Mouse (Mus musculus): ENCODE measurements around the gene Phactr2. TPM values are rescaled to one million over a fixed set of nuclear protein-coding genes. Genes with fewer than 3 reads are reported as not detected.

Phactr2 gene
- polyA plus RNA-seq, 1 experiment from 2014 or later: 16.8 TPM

- H3K27ac ChIP-seq (replicated peaks): no peak within 1 kb of the TSS; the same call in 1 of the 2 replicates
- no peak within 1 kb of the TSS for H3K4me3 ChIP-seq (ENCODE audit: low read depth, low read length)
- TF ChIP-seq CTCF (IDR thresholded peaks at IDR 0.05; ENCODE audit: low read depth) (no peak), EP300 (optimal IDR thresholded peaks at IDR 0.05) (no peak)
- no peaks in the 10 kb centered on the region for H3K9me3 ChIP-seq (ENCODE audit: control insufficient read depth, low read length)
- H3K4me1 ChIP-seq (replicated peaks; ENCODE audit: control insufficient read depth, insufficient read depth): 0 out of 2 replicates have a peak, but pooled peaks cover 3% of the 10 kb centered on the region
- H3K9ac ChIP-seq (ENCODE audit: low read length): no peak within 1 kb of the TSS
- no peaks in the 10 kb centered on the region for H3K27me3 ChIP-seq (ENCODE audit: control insufficient read depth, insufficient read depth, low read length)
- H3K36me3 ChIP-seq (ENCODE audit: control insufficient read depth, insufficient read depth, low read length): no peaks in the 10 kb centered on the region
- 79% methylated on average over 2 of the region's 2 CpGs for WGBS
- DNase-seq (ENCODE audit: low spot score) (no peak), ATAC-seq (ENCODE audit: low FRiP score, low TSS enrichment) (no peak)
- H3K4me2 ChIP-seq (replicated peaks; ENCODE audit: low read depth): no peak within 1 kb of the TSS
These were observed 25.1 kb upstream of the Phactr2 start, which contains the start of gene Fuca2 for GRCm38 (mm10) chr10:13499331-13499730. Gene Fuca2 (plus strand): TSS chr10:13499540.

GRCm38 (mm10) chr10:13496315-13496714, 22.1 kb upstream of the Phactr2 start:
- Histone ChIP-seq H3K9me3 (ENCODE audit: control insufficient read depth, low read length) (no peaks in the 10 kb centered on the region), H3K27me3 (ENCODE audit: control insufficient read depth, insufficient read depth, low read length) (no peaks in the 10 kb centered on the region), H3K4me1 (replicated peaks; ENCODE audit: control insufficient read depth, insufficient read depth) (0 out of 2 replicates have a peak, but pooled peaks cover 3% of the 10 kb centered on the region), H3K4me3 (ENCODE audit: low read depth, low read length) (no peak overlapping the region), H3K27ac (replicated peaks) (no peak overlapping the region), H3K36me3 (ENCODE audit: control insufficient read depth, insufficient read depth, low read length) (no peaks in the 10 kb centered on the region), H3K9ac (ENCODE audit: low read length) (no peak overlapping the region), H3K4me2 (replicated peaks; ENCODE audit: low read depth) (no peak overlapping the region)
- DNase-seq (ENCODE audit: low spot score) (no peak), ATAC-seq (ENCODE audit: low FRiP score, low TSS enrichment) (no peak)
- TF ChIP-seq EP300 (optimal IDR thresholded peaks at IDR 0.05): no peak
- 71% methylated on average over 3 of the region's 3 CpGs for WGBS

GRCm38 (mm10) chr10:13493978-13494686, 19.9 kb upstream of the Phactr2 start:
- H3K4me3 ChIP-seq (ENCODE audit: low read depth, low read length): no peak overlapping the region
- ATAC-seq (ENCODE audit: low FRiP score, low TSS enrichment) (no peak), DNase-seq (ENCODE audit: low spot score) (no peak)
- H3K9me3 ChIP-seq (ENCODE audit: control insufficient read depth, low read length): no peaks in the 10 kb centered on the region
- H3K27me3 ChIP-seq (ENCODE audit: control insufficient read depth, insufficient read depth, low read length): no peaks in the 10 kb centered on the region
- H3K4me2 ChIP-seq (replicated peaks; ENCODE audit: low read depth): no peak overlapping the region
- no peak overlapping the region for H3K9ac ChIP-seq (ENCODE audit: low read length)
- no peak overlapping the region for H3K27ac ChIP-seq (replicated peaks)
- H3K4me1 ChIP-seq (replicated peaks; ENCODE audit: control insufficient read depth, insufficient read depth): no peaks in the 10 kb centered on the region
- H3K36me3 ChIP-seq (ENCODE audit: control insufficient read depth, insufficient read depth, low read length): no peaks in the 10 kb centered on the region
- TF ChIP-seq CTCF (IDR thresholded peaks at IDR 0.05; ENCODE audit: low read depth) (no peak), EP300 (optimal IDR thresholded peaks at IDR 0.05) (no peak)
- WGBS: 82% methylated on average over 9 of the region's 9 CpGs

- no peaks in the 10 kb centered on the region for H3K27me3 ChIP-seq (ENCODE audit: control insufficient read depth, insufficient read depth, low read length)
- TF ChIP-seq EP300 (optimal IDR thresholded peaks at IDR 0.05) (no peak), CTCF (IDR thresholded peaks at IDR 0.05; ENCODE audit: low read depth) (no peak)
- no peaks in the 10 kb centered on the region for H3K36me3 ChIP-seq (ENCODE audit: control insufficient read depth, insufficient read depth, low read length)
- no peak overlapping the region for H3K27ac ChIP-seq (replicated peaks)
- WGBS: 50% methylated on average over 6 of the region's 6 CpGs
- no peak overlapping the region for H3K9ac ChIP-seq (ENCODE audit: low read length)
- H3K9me3 ChIP-seq (ENCODE audit: control insufficient read depth, low read length): no peaks in the 10 kb centered on the region
- DNase-seq (ENCODE audit: low spot score) (no peak), ATAC-seq (ENCODE audit: low FRiP score, low TSS enrichment) (no peak)
- no peak overlapping the region for H3K4me3 ChIP-seq (ENCODE audit: low read depth, low read length)
- no peak overlapping the region for H3K4me2 ChIP-seq (replicated peaks; ENCODE audit: low read depth)
- H3K4me1 ChIP-seq (replicated peaks; ENCODE audit: control insufficient read depth, insufficient read depth): no peaks in the 10 kb centered on the region
These were observed 15.5 kb upstream of the Phactr2 start for GRCm38 (mm10) chr10:13489671-13490070.

GRCm38 (mm10) chr10:13485958-13486357, 11.7 kb upstream of the Phactr2 start:
- Histone ChIP-seq H3K4me3 (ENCODE audit: low read depth, low read length) (no peak overlapping the region), H3K27me3 (ENCODE audit: control insufficient read depth, insufficient read depth, low read length) (no peaks in the 10 kb centered on the region), H3K4me1 (replicated peaks; ENCODE audit: control insufficient read depth, insufficient read depth) (no peaks in the 10 kb centered on the region), H3K4me2 (replicated peaks; ENCODE audit: low read depth) (no peak overlapping the region), H3K9me3 (ENCODE audit: control insufficient read depth, low read length) (no peaks in the 10 kb centered on the region), H3K27ac (replicated peaks) (no peak overlapping the region), H3K36me3 (ENCODE audit: control insufficient read depth, insufficient read depth, low read length) (no peaks in the 10 kb centered on the region), H3K9ac (ENCODE audit: low read length) (no peak overlapping the region)
- ATAC-seq (ENCODE audit: low FRiP score, low TSS enrichment): no peak
- no peak for DNase-seq (ENCODE audit: low spot score)
- 68% methylated on average over 4 of the region's 4 CpGs for WGBS
- TF ChIP-seq EP300 (optimal IDR thresholded peaks at IDR 0.05) (no peak), CTCF (IDR thresholded peaks at IDR 0.05; ENCODE audit: low read depth) (no peak)

- Histone ChIP-seq H3K27ac (replicated peaks) (no peak overlapping the region), H3K9me3 (ENCODE audit: control insufficient read depth, low read length) (no peaks in the 10 kb centered on the region), H3K9ac (ENCODE audit: low read length) (no peak overlapping the region), H3K27me3 (ENCODE audit: control insufficient read depth, insufficient read depth, low read length) (no peaks in the 10 kb centered on the region), H3K4me3 (ENCODE audit: low read depth, low read length) (no peak overlapping the region), H3K4me2 (replicated peaks; ENCODE audit: low read depth) (no peak overlapping the region), H3K36me3 (ENCODE audit: control insufficient read depth, insufficient read depth, low read length) (no peaks in the 10 kb centered on the region), H3K4me1 (replicated peaks; ENCODE audit: control insufficient read depth, insufficient read depth) (no peaks in the 10 kb centered on the region)
- TF ChIP-seq CTCF (IDR thresholded peaks at IDR 0.05; ENCODE audit: low read depth): no peak
- TF ChIP-seq EP300 (optimal IDR thresholded peaks at IDR 0.05): no peak
- 72% methylated on average over 6 of the region's 6 CpGs for WGBS
- ATAC-seq (ENCODE audit: low FRiP score, low TSS enrichment) (no peak), DNase-seq (ENCODE audit: low spot score) (no peak)
These were observed 5.1 kb upstream of the Phactr2 start for GRCm38 (mm10) chr10:13479341-13479740.

Measured in stomach, postnatal 0 days (tissue).